Mouse (Mus musculus): Measurements from ENCODE around the gene Syngr2.
"Not testable (repeated sequence)": the region's sequence is repeated elsewhere in the genome, so short reads cannot be mapped to it uniquely, and the experiment has no call there.

The Syngr2 gene

DNA sequence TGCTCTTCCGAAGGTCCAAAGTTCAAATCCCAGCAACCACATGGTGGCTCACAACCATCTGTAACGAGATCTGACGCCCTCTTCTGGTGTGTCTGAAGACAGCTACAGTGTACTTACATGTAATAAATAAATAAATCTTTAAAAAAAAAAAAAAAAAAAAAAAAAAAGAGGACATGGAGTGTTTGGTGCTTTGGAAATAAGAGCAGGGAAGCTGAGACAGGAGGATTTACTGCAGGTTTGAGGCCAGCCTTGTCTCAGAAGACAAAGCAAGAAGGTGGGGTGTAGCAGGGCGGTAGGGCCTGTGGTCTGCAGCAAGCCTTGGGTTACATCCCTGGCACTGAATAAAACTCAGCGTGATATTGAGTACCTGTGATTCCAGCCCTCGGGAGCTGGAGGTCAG, 24.0 kb downstream of the Syngr2 start:
- DNase-seq (ENCODE audit: low spot score) = not testable (repeated sequence)

GRCm38 (mm10) chr11:117834086-117834485, 24.6 kb downstream of the Syngr2 start:
- no peak for DNase-seq (ENCODE audit: low spot score)

DNA sequence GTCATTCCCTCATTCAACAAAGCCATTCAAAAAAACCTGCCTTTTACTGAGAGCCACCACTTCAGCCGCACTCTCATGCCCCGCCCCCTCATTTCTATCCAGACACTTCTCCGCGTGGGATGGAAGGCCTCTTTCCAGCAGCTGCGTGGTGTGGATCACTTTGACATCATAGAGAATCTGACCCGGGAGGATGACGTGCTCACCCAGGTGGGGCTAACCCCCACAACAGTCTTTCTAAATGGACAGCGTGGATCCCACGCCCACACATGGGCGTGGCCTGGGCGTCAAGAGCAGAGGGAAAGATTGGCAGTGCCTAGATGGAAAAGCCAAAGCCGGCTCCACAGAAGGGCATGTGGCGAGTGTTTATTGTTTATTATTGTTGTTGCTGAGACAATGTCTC, 26.8 kb downstream of the Syngr2 start:
- DNase-seq (ENCODE audit: low spot score) = peak; percentile 67

GRCm38 (mm10) chr11:117838572-117838971, 29.1 kb downstream of the Syngr2 start:
- no peak for DNase-seq (ENCODE audit: low spot score)

DNA sequence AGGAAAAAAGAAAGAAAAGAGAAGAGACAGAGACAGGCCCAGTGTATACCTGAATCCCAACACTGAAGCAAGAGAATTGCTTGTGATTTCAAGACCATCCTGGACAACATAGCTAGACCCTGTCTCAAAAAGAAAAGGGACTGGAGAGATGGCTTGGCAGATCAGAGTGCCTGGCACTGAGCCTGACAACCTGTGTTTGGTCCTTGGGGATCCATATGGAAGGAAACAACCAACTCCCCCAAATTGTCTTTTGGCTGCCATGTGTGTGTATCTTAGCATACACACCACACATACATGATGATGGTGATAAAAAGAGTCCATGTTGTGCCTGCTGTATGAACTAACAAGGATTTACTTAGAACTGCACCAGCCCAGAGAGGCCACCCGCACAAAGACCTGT, 29.6 kb downstream of the Syngr2 start:
- no peak for DNase-seq (ENCODE audit: low spot score)

GRCm38 (mm10) chr11:117840910-117841309, 31.4 kb downstream of the Syngr2 start:
- no peak for DNase-seq (ENCODE audit: low spot score)

GRCm38 (mm10) chr11:117843434-117843833, 34.0 kb downstream of the Syngr2 start:
- DNase-seq (ENCODE audit: low spot score) = no peak

GRCm38 (mm10) chr11:117844997-117845396, 35.5 kb downstream of the Syngr2 start:
- DNase-seq (ENCODE audit: low spot score) = no peak

GRCm38 (mm10) chr11:117845651-117846050, 36.2 kb downstream of the Syngr2 start:
- DNase-seq (ENCODE audit: low spot score) = no peak

GRCm38 (mm10) chr11:117846640-117847039, 37.2 kb downstream of the Syngr2 start:
- DNase-seq (ENCODE audit: low spot score) = no peak

DNA sequence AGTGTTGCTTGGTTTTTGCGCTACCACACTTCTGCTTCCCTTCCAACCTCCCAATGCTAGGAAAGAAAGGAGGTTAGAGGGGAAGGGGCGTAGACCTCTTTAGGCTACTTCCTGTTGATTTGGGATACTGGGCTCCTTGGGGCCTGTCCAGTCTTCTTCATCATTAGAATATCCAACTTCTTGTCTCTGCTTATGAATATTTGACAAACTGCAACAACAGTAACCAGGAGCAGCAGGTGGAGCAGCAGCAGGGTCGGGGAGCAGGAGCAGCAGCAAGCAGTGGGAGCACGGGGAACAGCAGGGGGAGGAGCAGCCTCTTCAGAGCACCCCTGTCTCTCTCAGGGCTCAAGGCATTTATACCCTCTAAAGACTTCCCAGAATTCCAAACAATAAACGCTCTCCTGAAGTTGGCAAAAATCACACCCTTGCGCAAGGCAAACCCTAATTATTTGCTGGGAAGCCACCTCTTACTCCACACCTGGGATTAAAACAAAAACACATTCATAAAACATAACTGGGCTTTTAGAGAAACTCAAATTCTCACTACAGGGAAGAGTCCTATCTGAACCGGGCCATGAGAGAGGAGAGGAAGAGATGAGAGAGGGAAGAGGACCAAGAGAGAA, 38.2 kb downstream of the Syngr2 start:
- no peak for DNase-seq (ENCODE audit: low spot score)

- DNase-seq (ENCODE audit: low spot score) = no peak
Measured at GRCm38 (mm10) chr11:117848271-117848984, 39.0 kb downstream of the Syngr2 start.

- DNase-seq (ENCODE audit: low spot score) = peak; percentile 99
Measured at GRCm38 (mm10) chr11:117848985-117849671, 39.7 kb downstream of the Syngr2 start, which contains the start of gene Birc5. Gene Birc5 (plus strand): TSS chr11:117849251.

- no peak for DNase-seq (ENCODE audit: low spot score)
Measured at GRCm38 (mm10) chr11:117852875-117853274, 43.4 kb downstream of the Syngr2 start.

GRCm38 (mm10) chr11:117854241-117854640, 44.8 kb downstream of the Syngr2 start:
- no peak for DNase-seq (ENCODE audit: low spot score)

DNA sequence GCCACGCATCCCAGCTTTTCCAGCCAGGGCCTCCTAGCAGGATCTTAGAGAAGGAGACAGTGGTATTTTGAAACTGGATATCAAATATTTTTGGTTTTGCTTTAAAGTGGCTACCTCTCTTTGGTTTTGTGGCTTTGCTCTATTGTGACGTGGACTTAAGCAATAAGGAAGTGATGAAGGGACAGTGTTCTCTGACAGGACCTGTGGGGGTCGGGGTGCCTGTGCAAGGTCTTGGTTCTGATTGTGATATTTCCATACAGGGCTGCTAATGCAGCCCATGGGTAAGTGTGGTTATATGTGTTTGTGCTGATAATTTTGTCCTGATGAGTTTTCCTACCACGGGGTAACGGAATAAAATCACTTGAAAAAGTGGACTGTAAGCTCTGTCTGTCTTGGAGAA, 45.9 kb downstream of the Syngr2 start:
- DNase-seq (ENCODE audit: low spot score) = no peak

- DNase-seq (ENCODE audit: low spot score) = no peak
Measured at GRCm38 (mm10) chr11:117855975-117856374, 46.5 kb downstream of the Syngr2 start.

DNA sequence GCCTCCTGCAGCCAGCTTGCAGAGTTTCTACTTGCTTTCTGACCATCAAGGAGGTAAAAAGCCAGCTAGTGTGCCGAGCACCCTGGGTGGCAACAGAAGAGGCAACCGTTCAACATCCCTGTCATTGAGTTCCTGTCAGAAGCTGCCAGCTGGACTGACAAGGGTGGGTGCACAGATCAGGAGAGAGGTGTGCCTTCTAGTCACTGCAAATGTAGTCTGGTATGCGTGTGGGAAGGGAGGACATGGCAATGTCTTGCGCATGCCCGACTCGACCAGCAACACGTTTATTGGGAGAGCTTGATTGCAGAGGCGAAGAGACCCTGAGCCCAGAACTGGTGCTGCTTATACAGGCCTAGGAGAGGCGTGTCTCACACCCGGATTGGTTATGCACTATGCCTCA, 48.0 kb downstream of the Syngr2 start:
- DNase-seq (ENCODE audit: low spot score) = no peak

- no peak for DNase-seq (ENCODE audit: low spot score)
Measured at GRCm38 (mm10) chr11:117858392-117858791, 48.9 kb downstream of the Syngr2 start.

GRCm38 (mm10) chr11:117860601-117861000, 51.1 kb downstream of the Syngr2 start, which contains the start of gene Tmem235:
Gene Tmem235 (plus strand): TSS chr11:117860752.
- DNase-seq (ENCODE audit: low spot score) = no peak

GRCm38 (mm10) chr11:117863174-117863856, 53.8 kb downstream of the Syngr2 start:
- DNase-seq (ENCODE audit: low spot score) = no peak
